Mouse (Mus musculus) cerebellum, adult 18-20 months (tissue): ENCODE data around the gene Slc3a2.
"Not testable (repeated sequence)": the region's sequence is repeated elsewhere in the genome, so short reads cannot be mapped to it uniquely, and the experiment has no call there.

Experiments used
- DNase-seq, 2 experiments: peaks; one replicate each; pipeline ENCODE4 v3.0.0; 2021

Gene Slc3a2

GRCm38 (mm10) chr19:8726609-8727390 lies 3.6 kb upstream of the Slc3a2 start:
- no peak for DNase-seq

- DNase-seq = no peak
Observed at GRCm38 (mm10) chr19:8725081-8725613, 2.0 kb upstream of the Slc3a2 start.

DNA sequence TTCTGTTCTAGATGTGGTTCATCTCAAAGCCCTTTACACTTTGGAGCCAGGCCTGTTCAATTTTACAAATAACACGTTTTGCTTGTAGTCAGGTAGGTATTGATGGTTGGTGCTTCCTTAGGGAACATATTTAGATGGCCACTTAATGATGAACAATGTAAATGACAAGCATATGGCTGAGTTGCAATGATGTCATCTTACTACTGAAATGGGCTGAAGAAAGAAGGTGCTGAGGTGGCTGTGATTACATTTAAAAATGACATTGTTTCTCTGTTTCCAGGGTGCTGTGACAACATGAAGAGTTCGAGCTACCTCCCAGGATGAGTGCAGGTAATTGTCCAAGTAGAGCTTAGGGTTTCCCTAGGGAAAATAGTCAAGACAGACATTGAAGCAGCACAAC lies 1.2 kb upstream of the Slc3a2 start:
- DNase-seq = no peak

DNA sequence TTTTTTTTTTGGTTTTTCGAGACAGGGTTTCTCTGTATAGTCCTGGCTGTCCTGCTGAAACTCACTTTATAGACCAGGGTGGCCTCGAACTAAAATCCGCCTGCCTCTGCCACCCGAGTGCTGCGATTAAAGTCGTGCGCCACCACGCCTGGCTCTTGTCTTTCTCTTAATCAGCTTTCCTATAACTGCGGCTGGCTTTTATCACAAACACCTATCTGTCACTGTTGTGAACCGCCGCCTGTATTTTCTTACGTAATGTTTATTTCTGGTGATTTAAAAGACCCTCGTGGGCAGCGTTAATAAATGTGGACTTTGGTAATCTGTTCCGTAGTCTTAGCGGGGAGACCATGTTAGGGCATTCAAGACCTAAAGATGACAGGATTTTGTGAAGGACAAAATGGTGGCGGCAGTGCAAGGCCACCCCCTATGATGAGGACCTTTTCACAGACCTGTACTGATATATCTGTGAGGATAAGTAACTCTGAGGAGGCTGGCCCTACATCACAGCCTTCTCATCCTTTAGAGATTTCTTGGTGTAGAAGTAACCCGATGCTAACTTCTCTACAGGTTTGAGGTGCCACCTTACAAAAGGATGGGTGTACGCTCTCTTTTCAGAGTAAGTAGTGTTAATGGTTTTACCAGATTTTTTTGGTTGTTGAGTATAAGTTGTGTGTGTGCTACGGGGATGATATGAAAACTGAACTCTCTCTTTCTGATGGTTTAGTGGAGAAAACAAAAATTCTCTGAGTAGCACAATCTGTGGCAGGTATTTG lies 591 bp upstream of the Slc3a2 start:
- DNase-seq = no peak

DNA sequence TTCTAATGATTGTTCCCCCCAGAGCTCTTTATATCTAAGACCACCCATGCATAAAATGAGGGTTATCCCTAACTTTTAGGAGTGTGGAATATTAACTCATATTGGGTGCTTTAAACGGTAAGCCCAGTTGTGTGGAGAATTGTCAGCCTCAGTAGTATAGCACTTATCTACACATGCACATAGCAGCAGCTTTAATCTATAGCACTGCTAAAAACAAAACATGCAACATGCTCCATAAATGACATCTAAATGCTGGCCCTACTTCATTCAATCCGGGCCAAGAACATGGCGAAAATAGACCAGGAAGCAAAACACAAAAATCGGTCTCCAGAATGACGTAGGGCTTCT lies 636 bp downstream of the Slc3a2 start:
- no peak for DNase-seq

DNA sequence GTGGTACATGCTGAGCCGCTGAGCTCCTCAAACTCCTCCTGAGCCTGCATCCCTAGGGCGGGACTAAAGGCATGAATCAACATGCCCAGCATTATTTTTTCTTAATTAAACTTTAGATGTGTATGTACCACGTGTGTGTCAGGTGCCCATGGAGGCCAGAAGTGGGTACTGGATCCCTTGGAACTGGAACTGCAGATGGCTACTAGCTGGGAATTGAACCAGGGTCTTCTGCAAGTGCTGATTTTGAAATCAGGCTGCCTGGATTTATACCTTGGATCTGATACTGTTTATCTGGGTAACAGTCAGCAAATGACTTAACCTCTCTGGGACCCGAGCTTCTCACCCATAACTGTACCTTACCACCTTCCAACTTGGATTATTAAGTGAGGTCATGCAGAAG lies 1.1 kb downstream of the Slc3a2 start:
- DNase-seq = no peak

- DNase-seq = no peak
Observed at GRCm38 (mm10) chr19:8721378-8721777, 1.8 kb downstream of the Slc3a2 start.

DNA sequence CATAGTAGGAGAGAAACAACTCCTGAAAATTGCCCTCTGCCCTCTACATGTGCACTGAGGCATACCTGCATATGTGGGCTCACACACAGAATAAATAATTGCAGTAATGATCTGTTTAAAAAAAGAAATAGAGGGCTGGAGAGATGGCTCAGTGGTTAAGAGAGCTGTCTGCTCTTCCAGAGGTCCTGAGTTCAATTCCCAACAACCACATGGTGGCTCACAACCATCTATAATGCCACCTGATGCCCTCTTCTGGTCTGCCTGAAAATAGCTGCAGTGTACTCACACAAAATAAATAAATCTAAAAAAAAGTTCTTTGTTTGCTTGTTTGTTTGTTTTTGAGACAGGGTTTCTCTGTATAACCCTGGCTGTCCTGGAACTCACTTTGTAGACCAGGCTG lies 4.1 kb downstream of the Slc3a2 start:
- not testable (repeated sequence) for DNase-seq

DNA sequence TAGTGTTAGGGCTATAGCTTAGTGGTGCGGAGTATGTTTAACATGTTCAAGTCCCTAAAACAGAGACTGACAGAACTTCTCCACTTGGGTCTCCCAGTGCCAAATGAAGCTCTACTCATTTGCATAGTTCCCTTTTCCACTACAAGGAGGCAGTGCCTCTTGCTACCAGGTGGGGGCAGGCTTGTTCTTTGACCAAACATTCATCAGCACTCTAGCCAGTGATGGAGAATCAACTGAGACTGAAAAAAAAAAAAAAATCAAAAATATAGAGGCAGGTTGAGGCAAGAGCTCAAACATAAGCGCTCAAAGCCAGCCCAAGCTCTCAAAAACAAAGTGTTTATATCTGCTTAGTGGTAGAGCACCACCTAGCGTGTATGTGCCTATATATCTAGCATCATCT lies 4.8 kb downstream of the Slc3a2 start:
- peak; percentile 60 to 68 for DNase-seq

DNA sequence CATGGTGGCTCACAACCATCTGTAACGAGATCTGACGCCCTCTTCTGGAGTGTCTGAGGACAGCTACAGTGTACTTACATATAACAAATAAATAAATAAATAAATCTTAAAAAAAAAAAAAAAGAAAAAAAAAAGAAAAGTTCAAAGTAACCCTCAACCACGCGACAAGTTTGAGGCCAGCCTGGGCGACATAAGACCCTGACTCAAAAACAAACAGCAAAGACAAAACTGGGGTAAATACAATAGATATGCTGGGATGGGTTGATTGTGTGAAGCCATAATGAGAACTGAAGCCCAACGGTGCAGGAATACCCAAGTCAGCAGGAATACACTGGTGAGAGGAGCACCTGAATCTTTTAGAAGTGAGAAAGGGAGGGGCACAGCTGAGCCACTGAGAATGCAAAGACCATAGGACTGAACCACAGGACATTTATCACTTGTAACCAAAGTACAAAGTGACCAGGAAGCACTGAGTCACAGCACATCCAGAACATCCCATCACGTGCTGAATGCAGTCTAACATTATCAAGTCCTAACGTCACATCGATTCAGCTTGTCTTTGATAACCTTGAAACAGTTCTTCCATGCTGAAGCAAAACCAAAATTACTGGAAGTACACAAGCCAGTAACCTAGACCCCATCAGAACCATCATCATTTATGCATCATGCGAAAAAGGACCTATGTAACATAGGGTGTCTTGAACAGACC lies 6.2 kb downstream of the Slc3a2 start:
- DNase-seq = no peak

DNA sequence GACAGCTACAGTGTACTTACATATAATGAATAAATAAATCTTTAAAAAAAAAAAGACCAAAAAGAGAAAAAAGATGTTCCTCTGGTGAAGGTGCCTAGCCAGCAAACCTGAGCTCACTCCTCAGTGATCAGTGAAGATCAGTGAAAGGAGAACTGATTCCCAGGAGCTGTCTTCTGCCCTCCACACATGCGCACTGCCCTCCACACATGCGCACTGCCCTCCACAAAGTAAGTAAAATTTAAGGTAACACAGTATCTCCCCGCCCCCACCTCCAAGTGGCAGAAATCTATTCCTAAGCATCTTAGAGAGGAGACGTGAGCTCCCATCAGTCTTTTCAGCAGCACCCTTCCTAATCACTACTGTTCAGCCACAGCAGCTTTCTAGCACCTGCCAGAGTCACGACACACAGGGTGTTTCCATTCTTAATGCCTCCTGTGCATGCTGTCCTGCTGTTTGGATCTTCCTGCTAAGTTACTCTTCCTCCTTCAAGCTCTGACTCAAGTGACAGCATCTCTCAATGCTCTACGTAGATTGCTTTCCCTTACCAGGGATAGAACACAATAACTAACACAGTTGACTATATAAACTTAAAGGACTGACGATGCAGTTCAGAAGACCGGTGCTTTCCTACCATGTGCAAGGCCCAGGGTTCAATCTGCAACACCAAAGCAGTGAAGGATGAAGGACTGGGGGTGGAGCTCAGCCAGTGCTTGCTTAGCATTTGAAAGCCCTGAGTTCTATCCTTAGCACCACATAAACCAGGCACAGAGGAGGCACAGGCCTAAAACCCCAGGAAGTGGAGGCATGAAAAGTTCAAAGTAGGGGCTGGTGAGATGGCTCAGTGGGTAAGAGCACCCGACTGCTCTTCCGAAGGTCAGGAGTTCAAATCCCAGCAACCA lies 7.1 kb downstream of the Slc3a2 start:
- no peak for DNase-seq

- no peak for DNase-seq
Observed at GRCm38 (mm10) chr19:8714653-8715481, 8.3 kb downstream of the Slc3a2 start.

GRCm38 (mm10) chr19:8713997-8714652 lies 9.0 kb downstream of the Slc3a2 start:
- DNase-seq = no peak

- peak; percentile 92 to 94 for DNase-seq
Observed at GRCm38 (mm10) chr19:8713306-8713996, 9.7 kb downstream of the Slc3a2 start.

- DNase-seq = peak; percentile 31 to 48
Observed at GRCm38 (mm10) chr19:8712870-8713305, 10.3 kb downstream of the Slc3a2 start.

- DNase-seq = no peak
Observed at GRCm38 (mm10) chr19:8711949-8712869, 11.0 kb downstream of the Slc3a2 start.

GRCm38 (mm10) chr19:8711506-8711905 lies 11.7 kb downstream of the Slc3a2 start:
- DNase-seq = no peak

DNA sequence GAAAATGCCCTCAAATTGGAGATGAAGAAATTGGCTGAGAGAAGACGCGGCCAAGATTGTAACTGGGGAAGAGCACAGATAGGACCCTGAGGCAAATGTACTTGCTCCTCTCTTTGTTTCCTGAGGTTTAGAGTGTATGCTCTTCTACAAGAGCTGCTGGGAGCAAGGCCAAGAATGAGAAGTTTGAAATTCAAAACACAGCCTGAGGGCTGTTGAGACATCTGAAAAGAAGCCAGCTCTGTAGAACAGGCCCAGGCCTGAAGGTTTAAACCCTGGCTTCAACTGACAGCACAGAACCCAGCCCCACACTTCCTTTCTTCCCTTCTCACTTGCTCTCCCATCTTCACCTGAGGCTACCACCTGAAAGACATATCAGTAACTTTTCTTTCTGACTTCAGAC lies 13.1 kb downstream of the Slc3a2 start:
- DNase-seq = no peak

GRCm38 (mm10) chr19:8708954-8709353 lies 14.2 kb downstream of the Slc3a2 start:
- no peak for DNase-seq
